In genomic region chr5:130510516-130510915, GRCm38 (mm10) we compare ENCODE assay signal across 12 mouse cellular contexts.
DNase-seq lines count a peak whose midpoint lies in the region.
"Had no signal": no experiment of that assay in that cellular context is flagged by ENCODE, and none has a peak within 500 bp of the region (broad histone marks: within the 10 kb centered on the region; RNA-seq: fewer than 3 reads in every experiment).

No protein-coding gene starts in this region.

- peak; percentile 72 for DNase-seq in heart, adult 11 months
- DNase-seq in heart, adult 8-10 months (ENCODE audit: low spot score): no peak
- DNase-seq: adrenal gland, adult 2 months; adrenal gland, adult 8-10 months; adrenal gland, postnatal 10 days; adrenal gland, postnatal 14 days; adrenal gland, postnatal 25 days; adrenal gland, postnatal 36 days; B cell, adult 2 months; cerebellum, adult 11 months; cerebellum, adult 11-12 months; cerebellum, adult 18-20 months had no signal
